Mouse (Mus musculus): ENCODE measurements around the gene Hfe2.
A peak's percentile ranks its signal among the peaks of the same experiment; 100 is the strongest.

Hfe2 gene

DNA sequence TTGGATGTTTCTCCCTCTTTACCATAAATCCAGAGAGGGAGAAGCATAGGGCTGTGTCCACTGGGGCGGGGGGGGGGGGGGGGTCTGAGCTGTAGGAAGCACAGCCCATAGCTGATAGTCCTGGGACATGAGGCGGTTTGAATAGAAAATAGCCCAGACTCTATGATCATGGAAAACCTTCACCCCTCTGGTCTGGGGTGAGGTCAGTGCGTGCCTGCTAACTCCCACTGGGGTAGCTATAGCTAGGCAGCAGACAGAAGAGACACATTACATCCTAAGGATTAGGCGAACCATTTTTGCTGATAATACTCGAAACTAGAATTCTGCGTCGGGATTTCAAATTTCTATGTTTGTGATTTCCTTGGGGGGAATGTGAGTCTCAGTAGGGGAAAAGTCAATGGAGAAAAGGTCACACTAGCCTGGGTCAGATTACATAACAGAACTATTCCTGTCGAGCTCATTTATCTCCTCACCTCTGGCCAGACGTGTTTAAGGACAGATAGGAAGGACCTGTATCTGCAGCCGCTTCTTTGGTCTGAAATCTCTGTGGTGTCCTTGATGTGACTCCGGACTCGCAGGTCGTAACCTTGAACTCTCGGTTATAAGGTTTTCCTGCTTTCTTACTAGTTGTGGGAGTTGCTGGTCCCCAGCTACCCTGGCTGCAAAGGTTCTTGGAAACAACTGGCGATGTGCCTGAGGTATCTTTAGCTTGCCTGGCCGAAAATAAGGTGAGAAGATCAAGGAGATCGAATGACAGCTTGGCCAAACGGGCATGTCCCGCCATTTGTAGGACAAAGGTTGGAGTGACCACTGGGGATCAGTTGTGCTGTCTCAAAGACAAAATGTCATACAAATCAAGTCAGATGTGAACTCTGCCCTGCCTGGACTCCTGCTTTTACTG, 48.9 kb downstream of the Hfe2 start:
- DNase-seq (ENCODE audit: low spot score), result no peak

GRCm38 (mm10) chr3:96575272-96575984, 50.5 kb downstream of the Hfe2 start:
- no peak for DNase-seq (ENCODE audit: low spot score)

- no peak for DNase-seq (ENCODE audit: low spot score)
Observed at GRCm38 (mm10) chr3:96576005-96576658, 51.2 kb downstream of the Hfe2 start.

DNA sequence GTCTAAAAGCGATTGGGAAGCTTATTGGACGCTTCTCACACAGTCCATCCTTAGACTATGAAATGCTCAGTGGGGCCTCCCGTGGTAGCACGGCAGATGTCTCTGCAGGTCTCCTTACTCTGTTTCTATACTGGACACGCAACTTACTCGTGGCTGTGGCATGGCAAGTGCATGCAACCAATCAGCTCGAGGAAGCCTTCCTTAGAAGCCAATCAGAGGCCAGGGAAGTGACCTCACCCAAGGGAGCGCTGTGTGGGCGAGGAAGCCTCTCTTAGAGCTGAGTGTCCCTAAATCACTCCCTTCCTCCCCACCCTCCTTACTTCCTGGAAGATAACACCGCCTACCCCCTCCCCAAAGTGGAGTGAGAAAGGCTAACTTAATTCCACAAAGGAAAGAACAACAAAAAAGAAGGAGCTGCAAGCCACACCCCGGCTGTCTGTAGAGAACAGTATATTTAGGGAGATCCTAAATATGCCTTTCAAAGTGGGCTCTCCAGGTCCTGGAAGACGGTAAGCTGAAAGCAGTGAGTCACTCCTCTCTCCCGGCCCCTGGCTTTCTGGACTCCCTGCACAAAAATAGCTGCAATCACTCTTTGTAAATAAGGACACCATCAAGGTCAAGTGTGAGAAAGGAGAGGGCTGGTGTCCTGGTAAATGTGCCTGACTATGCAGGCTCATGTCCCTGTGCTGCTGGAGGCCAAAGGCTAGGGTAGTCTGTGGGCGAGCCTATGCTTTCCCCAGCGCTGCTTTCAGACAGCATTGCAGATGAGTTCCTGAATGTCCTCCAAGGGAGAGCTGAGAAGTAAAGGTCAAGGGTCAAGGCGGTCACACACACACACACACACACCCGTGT, 51.9 kb downstream of the Hfe2 start, which contains the start of gene Gm16253:
Gm16253 (plus strand) TSS at position 295 of the 852 bp plus-strand sequence.
- DNase-seq (ENCODE audit: low spot score), result peak; percentile 82

DNA sequence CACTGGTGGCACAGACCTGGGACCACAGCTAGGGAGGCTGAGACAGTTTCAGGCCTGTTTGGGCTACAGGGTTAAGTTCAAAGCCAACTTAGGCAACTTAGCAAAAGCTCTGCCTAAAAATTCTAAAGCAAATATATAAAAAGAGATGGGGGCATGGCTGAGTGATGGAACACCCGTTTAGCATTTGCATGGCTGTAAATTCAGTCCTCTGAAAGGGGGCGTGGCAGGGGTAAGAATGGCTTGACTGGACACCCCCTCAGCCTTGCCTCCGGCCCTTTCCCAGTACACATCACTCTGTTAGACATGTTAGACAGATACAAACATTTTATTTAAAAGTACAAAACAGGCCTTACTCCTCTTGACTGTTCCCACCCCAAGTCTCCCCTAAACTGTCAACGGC, 52.6 kb downstream of the Hfe2 start:
- no peak for DNase-seq (ENCODE audit: low spot score)
